Mouse (Mus musculus) C2C12 (cell line): ENCODE data around the gene Gm9747. TPM values are rescaled to one million over a fixed set of nuclear protein-coding genes. Genes with fewer than 3 reads are reported as not detected.

Experiments used
- H3K27me3 ChIP-seq: one replicate; pipeline ENCODE4 v1.6.1; 2011; ENCODE audit not compliant: control insufficient read depth, insufficient read depth, insufficient read length
- H3K36me3 ChIP-seq: one replicate; pipeline ENCODE4 v1.6.1; 2011; ENCODE audit not compliant: control insufficient read depth, insufficient read depth
- H3K4me3 ChIP-seq: one replicate; pipeline ENCODE4 v1.5.1; 2011; ENCODE audit warnings: mild to moderate bottlenecking, control low read depth; ENCODE audit not compliant: poor library complexity, insufficient read depth, severe bottlenecking
- H3K79me2 ChIP-seq: one replicate; pipeline ENCODE4 v1.6.1; 2011; ENCODE audit not compliant: control insufficient read depth, insufficient read depth
- H3K79me3 ChIP-seq: one replicate; pipeline ENCODE4 v1.6.1; 2011; ENCODE audit warnings: low read depth, control low read depth
- H3ac ChIP-seq: one replicate; pipeline ENCODE3; 2011; ENCODE audit warnings: low read depth; ENCODE audit not compliant: control insufficient read depth, insufficient read length
- CEBPB ChIP-seq: IDR thresholded peaks from one replicate; pipeline ENCODE4 v1.6.1; 2011; ENCODE audit warnings: low read depth, mild to moderate bottlenecking, control low read depth, moderate library complexity
- CTCF ChIP-seq: IDR thresholded peaks from one replicate; pipeline ENCODE4 v1.5.1; 2011; ENCODE audit not compliant: control insufficient read depth, insufficient read depth, insufficient read length
- FOSL1 ChIP-seq: IDR thresholded peaks from one replicate; pipeline ENCODE4 v1.8.0; 2011; ENCODE audit warnings: mild to moderate bottlenecking, low read length; ENCODE audit not compliant: poor library complexity, insufficient read depth, severe bottlenecking
- MAX ChIP-seq: IDR thresholded peaks from one replicate; pipeline ENCODE4 v1.6.1; 2011; ENCODE audit warnings: mild to moderate bottlenecking, control low read depth
- MYOD1 ChIP-seq: IDR thresholded peaks from one replicate; pipeline ENCODE4 v1.6.1; 2011; ENCODE audit warnings: low read depth; ENCODE audit not compliant: control insufficient read depth, insufficient read length
- MYOG ChIP-seq: IDR thresholded peaks from one replicate; pipeline ENCODE4 v1.6.1; 2011; ENCODE audit not compliant: control insufficient read depth, insufficient read length; ENCODE audit errors: extremely low read depth
- USF1 ChIP-seq: IDR thresholded peaks from one replicate; pipeline ENCODE4 v1.6.1; 2011; ENCODE audit warnings: low read depth, mild to moderate bottlenecking, control low read depth, moderate library complexity
- polyA plus RNA-seq: library from polyadenylated mRNA; unstranded; fragments of >200 nt; fragmentation: generic; extraction: Trizol; gene quantifications from one replicate; pipeline ENCODE4 v1.2.1, GENCODE M21; 2012; ENCODE audit warnings: missing spikeins

Gm9747 gene
- polyA plus RNA-seq, 1 experiment: 3.8 TPM

- Histone ChIP-seq H3K27me3 (no peaks in the 10 kb centered on the region), H3K79me3 (no peaks in the 10 kb centered on the region), H3K79me2 (no peaks in the 10 kb centered on the region), H3ac (no peak overlapping the region), H3K36me3 (no peaks in the 10 kb centered on the region), H3K4me3 (no peak overlapping the region)
- TF ChIP-seq MYOD1 (no peak), USF1 (no peak), MAX (no peak), FOSL1 (no peak), MYOG (no peak), CEBPB (no peak), CTCF (no peak)
Measured at GRCm38 (mm10) chr1:82200636-82201035, 32.3 kb upstream of the Gm9747 start.

GRCm38 (mm10) chr1:82207511-82207910 lies 25.4 kb upstream of the Gm9747 start:
- H3K79me3 ChIP-seq: no peaks in the 10 kb centered on the region
- H3ac ChIP-seq: no peak overlapping the region
- H3K4me3 ChIP-seq: no peak overlapping the region
- TF ChIP-seq USF1 (no peak), MAX (no peak), CEBPB (no peak), CTCF (no peak), MYOG (no peak), MYOD1 (no peak), FOSL1 (no peak)
- H3K79me2 ChIP-seq: no peaks in the 10 kb centered on the region
- no peaks in the 10 kb centered on the region for H3K27me3 ChIP-seq
- no peaks in the 10 kb centered on the region for H3K36me3 ChIP-seq

- no peak overlapping the region for H3K4me3 ChIP-seq
- TF ChIP-seq CTCF: no peak
- TF ChIP-seq CEBPB: no peak
- no peak for TF ChIP-seq MAX
- no peak for TF ChIP-seq USF1
- no peak for TF ChIP-seq MYOG
- no peak overlapping the region for H3ac ChIP-seq
- H3K27me3 ChIP-seq: no peaks in the 10 kb centered on the region
- no peaks in the 10 kb centered on the region for H3K79me3 ChIP-seq
- no peaks in the 10 kb centered on the region for H3K36me3 ChIP-seq
- no peaks in the 10 kb centered on the region for H3K79me2 ChIP-seq
Measured at GRCm38 (mm10) chr1:82220673-82221396, 12.1 kb upstream of the Gm9747 start.

- Histone ChIP-seq H3K27me3 (no peaks in the 10 kb centered on the region), H3K79me2 (no peaks in the 10 kb centered on the region), H3K4me3 (no peak overlapping the region), H3K79me3 (no peaks in the 10 kb centered on the region), H3K36me3 (no peaks in the 10 kb centered on the region), H3ac (no peak overlapping the region)
- no peak for TF ChIP-seq MAX
- TF ChIP-seq MYOG: no peak
- TF ChIP-seq FOSL1: no peak
- no peak for TF ChIP-seq CTCF
- no peak for TF ChIP-seq USF1
- TF ChIP-seq CEBPB: no peak
- no peak for TF ChIP-seq MYOD1
Measured at GRCm38 (mm10) chr1:82221462-82221861, 11.4 kb upstream of the Gm9747 start.

GRCm38 (mm10) chr1:82223042-82223795 lies 9.7 kb upstream of the Gm9747 start:
- Histone ChIP-seq H3K79me2 (no peaks in the 10 kb centered on the region), H3ac (no peak overlapping the region), H3K27me3 (no peaks in the 10 kb centered on the region), H3K79me3 (no peaks in the 10 kb centered on the region), H3K36me3 (no peaks in the 10 kb centered on the region), H3K4me3 (no peak overlapping the region)
- TF ChIP-seq CTCF (no peak), FOSL1 (no peak), USF1 (no peak), MAX (no peak), MYOD1 (no peak), CEBPB (no peak), MYOG (no peak)
